Mouse (Mus musculus): ENCODE results near the gene Prkd3. TPM values are rescaled to one million over a fixed set of nuclear protein-coding genes. Genes with fewer than 3 reads are reported as not detected.

Prkd3 gene
- 10 to 100 TPM; 16.2 to 16.8 TPM for total RNA-seq (2021)
- long read RNA-seq, experiment 1, full-length matches to known transcripts = 3 of 10 reads
- long read RNA-seq, experiment 1, partial matches to known transcripts = 2 of 10 reads
- long read RNA-seq, experiment 1, other reads (novel, unspliced or antisense) = 5 of 10 reads
- long read RNA-seq, experiment 2, full-length matches to known transcripts = 2 of 7 reads
- long read RNA-seq, experiment 2, partial matches to known transcripts = 3 of 7 reads
- long read RNA-seq, experiment 2, other reads (novel, unspliced or antisense) = 2 of 7 reads

- DNase-seq (ENCODE audit: low spot score in 2 of 2) = peak; percentile 40 to 52
Measured at GRCm38 (mm10) chr17:79020208-79020983, at the start of gene Prkd3. Gene Prkd3 (minus strand): TSS chr17:79020816.

DNA sequence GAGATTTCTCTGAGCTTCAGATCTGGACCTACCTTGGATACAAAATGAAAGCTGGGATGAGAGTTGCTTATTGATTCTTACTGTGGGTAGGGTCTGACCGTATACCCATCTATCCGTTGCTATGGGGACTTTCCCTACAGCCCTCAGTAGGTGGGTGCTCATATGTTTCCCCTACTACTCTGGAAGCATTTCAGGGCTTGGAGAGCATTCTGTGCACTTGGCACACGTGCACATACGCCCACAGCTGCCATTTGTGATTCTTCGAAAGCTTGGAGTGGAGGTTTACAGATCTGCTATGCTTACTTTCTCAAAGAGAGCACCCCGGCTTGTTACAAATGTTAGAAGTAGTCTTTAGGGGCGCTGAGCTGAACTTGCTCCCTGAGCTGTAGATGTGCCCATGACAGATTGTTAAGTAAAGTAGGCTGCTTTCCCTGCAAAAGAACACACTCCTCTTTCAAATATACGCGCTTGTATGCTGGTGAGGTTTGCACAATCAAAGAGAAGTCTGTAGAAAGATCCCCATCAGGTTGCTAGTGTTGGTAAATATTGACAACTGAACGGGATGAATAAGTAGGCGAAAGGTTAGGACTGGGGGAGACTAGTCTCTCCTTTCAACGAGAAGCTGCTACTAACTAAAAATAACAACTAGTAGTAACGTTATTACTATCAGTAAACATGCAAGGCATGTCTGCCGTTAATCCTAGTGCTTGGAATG is 49.3 kb upstream of the Prkd3 start:
- DNase-seq (ENCODE audit: low spot score in 2 of 2) = peak; percentile 65 to 84

DNA sequence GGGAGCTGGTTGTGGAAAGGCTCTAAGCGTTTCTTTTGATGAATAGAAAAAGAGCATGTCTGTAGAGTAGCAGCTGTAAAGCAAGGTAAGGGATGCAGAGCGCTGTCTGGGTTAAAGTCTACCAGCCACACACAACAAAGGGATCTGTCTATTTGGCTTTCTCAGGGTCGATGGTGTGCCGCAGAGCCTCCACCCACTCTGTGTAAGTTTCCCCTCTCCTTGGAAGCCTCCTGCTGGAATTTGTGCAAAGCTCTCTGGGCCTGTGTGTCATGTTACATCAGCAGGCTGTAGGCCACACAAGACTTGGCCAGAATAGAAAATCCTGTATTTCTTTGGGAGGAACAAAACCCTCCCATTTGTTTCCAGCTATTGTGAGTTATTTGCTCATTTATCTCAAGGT is 48.4 kb upstream of the Prkd3 start:
- no peak for DNase-seq (ENCODE audit: low spot score in 2 of 2)

- DNase-seq (ENCODE audit: low spot score in 2 of 2) = no peak
Measured at GRCm38 (mm10) chr17:79068581-79068980, 48.0 kb upstream of the Prkd3 start.

- DNase-seq (ENCODE audit: low spot score in 2 of 2) = no peak
Measured at GRCm38 (mm10) chr17:79064250-79064649, 43.6 kb upstream of the Prkd3 start.

DNA sequence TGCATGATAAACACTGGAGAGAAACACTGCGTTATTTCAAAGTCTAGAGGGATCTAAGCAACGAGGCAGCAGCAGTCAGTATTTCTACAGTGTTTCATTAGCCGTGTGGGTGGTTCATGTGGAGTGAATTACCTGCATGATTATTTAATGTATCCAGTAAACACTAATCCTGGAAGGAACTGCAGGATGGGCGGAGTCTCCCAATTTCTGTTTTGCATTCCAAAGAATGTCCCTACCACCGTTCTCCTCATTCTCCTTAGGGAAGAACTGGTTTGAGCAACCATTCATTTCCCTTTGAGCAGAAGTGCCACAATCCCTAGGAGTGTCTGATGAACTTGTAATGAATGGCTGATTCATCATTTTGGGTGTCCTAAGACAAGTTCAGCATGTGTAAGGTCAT is 39.6 kb upstream of the Prkd3 start:
- no peak for DNase-seq (ENCODE audit: low spot score in 2 of 2)

GRCm38 (mm10) chr17:79058271-79058670 is 37.7 kb upstream of the Prkd3 start:
- DNase-seq (ENCODE audit: low spot score in 2 of 2) = no peak

- peak; percentile 65 for DNase-seq (ENCODE audit: low spot score in 2 of 2)
Measured at GRCm38 (mm10) chr17:79052088-79052812, 31.6 kb upstream of the Prkd3 start.

DNA sequence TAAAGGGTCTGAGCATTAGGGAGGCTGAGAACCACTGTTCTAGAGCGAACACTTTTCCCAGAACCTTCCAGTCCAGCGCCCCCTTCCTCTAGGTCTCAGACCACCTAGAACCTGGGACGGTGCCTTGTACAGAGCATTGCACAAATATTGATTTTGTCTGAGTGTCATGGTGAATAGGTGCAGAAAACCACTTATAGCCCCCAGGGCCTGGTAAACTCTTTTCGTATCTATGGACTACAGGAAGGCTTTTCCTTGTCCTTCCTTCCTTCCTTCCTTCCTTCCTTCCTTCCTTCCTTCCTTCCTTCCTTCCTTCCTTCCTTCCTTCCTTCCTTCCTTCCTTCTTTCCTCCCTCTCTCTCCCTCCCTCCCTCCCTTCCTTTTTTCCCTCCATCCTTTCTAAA is 31.0 kb upstream of the Prkd3 start, which contains the start of gene Qpct:
TSS of gene Qpct (plus strand) at position 301 of the 400 bp plus-strand sequence.
- no peak for DNase-seq (ENCODE audit: low spot score in 2 of 2)

- no peak for DNase-seq (ENCODE audit: low spot score in 2 of 2)
Measured at GRCm38 (mm10) chr17:79043705-79044104, 23.1 kb upstream of the Prkd3 start.

- no peak for DNase-seq (ENCODE audit: low spot score in 2 of 2)
Measured at GRCm38 (mm10) chr17:79039660-79040059, 19.0 kb upstream of the Prkd3 start.

DNA sequence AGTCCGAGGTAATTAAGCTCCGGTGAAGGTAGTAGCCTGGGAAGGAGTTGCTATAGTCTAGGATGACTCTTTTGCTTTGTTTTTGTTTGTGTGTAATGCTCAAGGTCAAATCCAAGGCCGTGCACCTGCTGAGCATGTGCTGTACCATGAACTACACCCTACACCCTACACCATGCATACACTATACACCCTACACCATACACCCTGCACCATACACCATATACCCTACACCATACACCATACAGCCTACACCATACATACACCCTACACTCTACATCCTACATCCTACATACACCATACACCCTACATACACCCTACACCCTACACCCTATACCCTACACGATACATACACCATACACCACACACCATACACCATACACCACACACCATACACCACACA is 12.2 kb upstream of the Prkd3 start:
- DNase-seq (ENCODE audit: low spot score in 2 of 2) = no peak

DNA sequence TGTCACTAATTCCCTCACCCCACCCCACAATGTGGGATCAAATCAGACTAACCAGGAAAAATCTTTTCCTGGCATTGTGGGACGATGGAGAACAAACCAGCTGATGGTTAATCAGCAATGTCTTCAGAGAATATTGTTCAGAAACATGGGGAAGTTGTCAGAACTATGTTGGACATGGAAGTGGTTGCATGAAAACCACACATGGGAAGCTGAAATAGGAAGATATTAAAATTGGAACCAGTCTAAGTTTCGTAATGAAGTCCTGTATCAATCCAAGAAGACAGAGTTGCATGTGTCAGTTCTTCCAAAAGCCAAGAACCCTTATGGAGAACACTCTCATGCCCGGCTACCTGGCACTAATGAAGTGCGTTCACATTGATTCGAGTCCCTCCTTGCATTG is 11.0 kb upstream of the Prkd3 start:
- DNase-seq (ENCODE audit: low spot score in 2 of 2) = no peak

DNA sequence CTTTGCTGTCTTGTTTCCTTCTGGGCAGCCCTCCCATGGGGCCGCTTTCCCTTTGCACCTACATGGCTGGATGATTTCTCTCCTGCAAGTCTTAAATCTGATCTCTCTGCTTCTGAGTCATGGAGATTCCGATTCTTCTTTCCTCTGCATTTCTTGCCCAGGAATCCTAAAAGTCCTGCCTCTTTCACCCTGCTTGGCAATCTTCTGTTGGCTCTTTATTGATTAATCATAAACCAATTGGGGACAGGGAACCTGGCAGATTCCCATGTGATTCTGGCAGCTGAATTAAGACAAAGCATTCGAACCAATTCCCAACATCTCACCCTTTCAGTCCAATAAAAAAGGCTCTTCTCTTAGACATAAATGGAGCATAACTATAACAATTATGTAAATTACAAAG is 8.6 kb upstream of the Prkd3 start:
- no peak for DNase-seq (ENCODE audit: low spot score in 2 of 2)

GRCm38 (mm10) chr17:79024544-79024943 is 3.9 kb upstream of the Prkd3 start:
- DNase-seq (ENCODE audit: low spot score in 2 of 2) = no peak

DNA sequence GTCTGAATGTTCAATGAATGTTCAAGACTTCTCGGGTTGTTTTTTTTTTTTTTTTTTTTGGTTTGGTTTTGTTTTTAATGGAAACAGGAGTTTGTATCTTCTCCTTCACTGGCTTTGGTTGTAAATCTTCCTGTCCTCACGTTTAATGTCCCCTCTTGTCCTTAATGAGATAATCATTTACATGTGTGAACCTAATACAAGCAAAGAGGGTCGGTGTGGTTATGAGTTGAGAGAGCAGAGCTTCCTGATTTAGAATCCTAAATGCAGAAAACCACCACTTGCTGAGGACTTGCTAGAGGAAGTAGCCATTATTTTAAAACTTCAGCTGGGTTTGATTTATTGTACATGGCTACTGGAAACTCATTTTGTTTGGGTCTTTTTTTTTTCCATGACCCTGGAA is 2.1 kb upstream of the Prkd3 start:
- DNase-seq (ENCODE audit: low spot score in 2 of 2) = no peak

- DNase-seq (ENCODE audit: low spot score in 2 of 2) = no peak
Measured at GRCm38 (mm10) chr17:79020984-79021335, 344 bp upstream of the Prkd3 start.

GRCm38 (mm10) chr17:79019726-79020207 is 849 bp downstream of the Prkd3 start:
- DNase-seq (ENCODE audit: low spot score in 2 of 2) = no peak

DNA sequence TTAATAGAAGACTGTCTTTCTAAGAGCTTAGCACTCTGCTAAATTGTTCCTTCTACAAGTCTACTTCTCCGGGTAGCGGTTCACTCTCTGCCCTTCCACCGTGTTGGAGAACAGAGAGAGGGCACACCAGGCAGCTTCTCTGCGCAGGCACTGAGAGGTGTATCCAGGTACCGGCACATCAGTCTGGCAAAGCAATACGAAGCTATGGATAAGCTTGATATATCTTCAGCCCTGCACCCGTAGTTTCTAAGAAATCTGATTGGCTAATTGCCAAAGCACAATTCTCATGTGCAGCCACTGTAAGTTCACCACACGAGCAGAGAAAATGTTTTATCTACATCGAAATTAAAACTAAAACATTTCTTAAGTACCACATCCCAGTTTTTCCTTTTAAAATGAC is 2.2 kb downstream of the Prkd3 start:
- DNase-seq (ENCODE audit: low spot score in 2 of 2) = no peak

DNA sequence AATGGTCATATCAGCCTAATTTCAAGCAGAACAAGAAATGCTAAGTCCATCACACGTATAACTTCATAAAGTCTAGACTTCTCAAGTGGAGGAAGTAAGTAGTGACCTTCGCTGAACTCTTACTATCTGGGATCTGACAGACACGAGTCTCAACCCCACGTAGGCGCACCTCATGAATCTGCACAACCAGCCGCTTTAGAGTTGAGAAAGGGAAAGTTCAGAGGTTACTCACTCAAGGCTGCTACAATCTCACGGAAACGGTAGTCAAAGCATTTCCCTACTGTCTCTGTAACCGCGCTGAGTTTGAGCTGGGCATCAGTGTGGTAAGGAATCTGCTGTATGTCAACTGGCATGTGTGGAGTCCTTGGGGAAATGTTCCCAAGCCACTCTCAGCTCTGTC is 4.8 kb downstream of the Prkd3 start:
- DNase-seq (ENCODE audit: low spot score in 2 of 2) = no peak

Measured in layer of hippocampus, postnatal 14 days (tissue).